Mouse (Mus musculus) midbrain, embryonic 14.5 days (tissue): ENCODE data around the gene Wdr35. TPM values are rescaled to one million over a fixed set of nuclear protein-coding genes. Genes with fewer than 3 reads are reported as not detected.
"Not testable (repeated sequence)": the region's sequence is repeated elsewhere in the genome, so short reads cannot be mapped to it uniquely, and the experiment has no call there.

Experiments
- ATAC-seq: fragments of 200-750 bp; cut with Nextera tagmentation; 2 replicates; pipeline ENCODE4 v1.8.0; 2017; ENCODE audit warnings: moderate number of reproducible peaks, moderate library complexity; ENCODE audit not compliant: low FRiP score, low TSS enrichment
- DNase-seq: peaks from one replicate; pipeline ENCODE4 v3.0.0-alpha.2; 2015
- H3K27ac ChIP-seq: fragments of 300-500 bp; sonication (generic); replicated peaks from 2 replicates; pipeline ENCODE4 v1.5.1; 2014; ENCODE audit warnings: mild to moderate bottlenecking, low read depth, low read length, moderate library complexity
- H3K27me3 ChIP-seq: fragments of 300-500 bp; sonication (generic); 2 replicates; pipeline ENCODE4 v1.6.1; 2014; ENCODE audit warnings: low read length, control low read depth, mixed read lengths; ENCODE audit not compliant: control insufficient read depth, insufficient read depth
- H3K36me3 ChIP-seq: fragments of 300-500 bp; sonication (generic); 2 replicates; pipeline ENCODE4 v1.6.1; 2014; ENCODE audit warnings: low read length, control low read depth; ENCODE audit not compliant: control insufficient read depth, insufficient read depth
- H3K4me1 ChIP-seq: fragments of 300-500 bp; sonication (generic); 2 replicates; pipeline ENCODE4 v1.6.1; 2014; ENCODE audit warnings: mild to moderate bottlenecking, antibody characterized with exemption, low read length, control low read depth; ENCODE audit not compliant: control insufficient read depth, insufficient read depth
- H3K4me2 ChIP-seq: fragments of 300-500 bp; sonication (generic); 2 replicates; pipeline ENCODE4 v1.6.1; 2014; ENCODE audit warnings: mild to moderate bottlenecking, low read length, moderate library complexity
- H3K4me3 ChIP-seq: fragments of 300-500 bp; sonication (generic); replicated peaks from 2 replicates; pipeline ENCODE4 v1.5.1; 2014; ENCODE audit warnings: low read depth, low read length
- H3K9ac ChIP-seq: fragments of 300-500 bp; sonication (generic); replicated peaks from 2 replicates; pipeline ENCODE4 v1.6.1; 2014; ENCODE audit warnings: mild to moderate bottlenecking, low read length, moderate library complexity
- H3K9me3 ChIP-seq: fragments of 300-500 bp; sonication (generic); 2 replicates; pipeline ENCODE4 v1.6.1; 2016; ENCODE audit warnings: low read length, control low read depth, mixed read lengths; ENCODE audit not compliant: control insufficient read depth
- WGBS: fragments of 180-500 bp; shearing (Covaris S2); extraction: QIAGEN DNeasy Blood & Tissue Kit; methylation state at CpG from one replicate; pipeline ENCODE4 v1.1.7; 2014; 5-methylcytosine and 5-hydroxymethylcytosine counted together
- polyA plus RNA-seq: library from polyadenylated mRNA; unstranded; fragments of >200 nt; fragmentation: Nextera tagmentation; extraction: Ambion mirVana; gene quantifications from 2 replicates; pipeline ENCODE4 v1.2.1, GENCODE M21; 2014

Wdr35 gene
- 15.2 and 22.2 TPM in 2 replicates for polyA plus RNA-seq

- ATAC-seq (peak; percentile 96), DNase-seq (peak; percentile 97)
- H3K9me3 ChIP-seq, result no peaks in the 10 kb centered on the region
- 0 out of 2 replicates have a peak, but pooled peaks cover 7% of the 10 kb centered on the region for H3K4me1 ChIP-seq
- H3K9ac ChIP-seq, result peak within 1 kb of the TSS; percentile 57
- peak within 1 kb of the TSS; percentile 82 for H3K27ac ChIP-seq
- no peaks in the 10 kb centered on the region for H3K27me3 ChIP-seq
- peaks cover 8% of the 10 kb centered on the region for H3K36me3 ChIP-seq
- H3K4me3 ChIP-seq, result peak within 1 kb of the TSS; percentile 69
- under 1% methylated on average over 45 of the region's 45 CpGs for WGBS
- H3K4me2 ChIP-seq, result peak within 1 kb of the TSS; percentile 82
Observed at GRCm38 (mm10) chr12:8973820-8974465, at the start of gene Wdr35. Gene Wdr35 (plus strand): TSS chr12:8973892.

GRCm38 (mm10) chr12:8927652-8928051 lies 46.0 kb upstream of the Wdr35 start:
- DNase-seq (no peak), ATAC-seq (no peak)
- Histone ChIP-seq H3K9me3 (no peaks in the 10 kb centered on the region), H3K4me3 (no peak overlapping the region), H3K27me3 (no peaks in the 10 kb centered on the region), H3K4me1 (peaks cover 22% of the 10 kb centered on the region), H3K27ac (no peak overlapping the region), H3K36me3 (peaks cover 12% of the 10 kb centered on the region; the same call in 1 of the 2 replicates), H3K4me2 (no peak overlapping the region), H3K9ac (no peak overlapping the region)
- WGBS, result 94% methylated on average over 3 of the region's 3 CpGs

GRCm38 (mm10) chr12:8928766-8929165 lies 44.9 kb upstream of the Wdr35 start:
- Histone ChIP-seq H3K9ac (no peak overlapping the region), H3K4me3 (no peak overlapping the region), H3K9me3 (no peaks in the 10 kb centered on the region), H3K4me2 (no peak overlapping the region), H3K27me3 (no peaks in the 10 kb centered on the region), H3K27ac (no peak overlapping the region), H3K4me1 (peaks cover 11% of the 10 kb centered on the region; the same call in 1 of the 2 replicates), H3K36me3 (peaks cover 22% of the 10 kb centered on the region)
- ATAC-seq (no peak), DNase-seq (no peak)
- WGBS, result 92% methylated on average over 4 of the region's 4 CpGs

GRCm38 (mm10) chr12:8931083-8931482 lies 42.6 kb upstream of the Wdr35 start:
- ATAC-seq (no peak), DNase-seq (no peak)
- H3K4me1 ChIP-seq, result no peaks in the 10 kb centered on the region
- no peak overlapping the region for H3K9ac ChIP-seq
- no peaks in the 10 kb centered on the region for H3K27me3 ChIP-seq
- no peak overlapping the region for H3K4me3 ChIP-seq
- peaks cover 39% of the 10 kb centered on the region for H3K36me3 ChIP-seq
- no peak overlapping the region for H3K4me2 ChIP-seq
- no peak overlapping the region for H3K27ac ChIP-seq
- 83% methylated on average over 4 of the region's 4 CpGs for WGBS
- no peaks in the 10 kb centered on the region for H3K9me3 ChIP-seq

GRCm38 (mm10) chr12:8935349-8935748 lies 38.3 kb upstream of the Wdr35 start:
- no peak overlapping the region for H3K9ac ChIP-seq
- H3K36me3 ChIP-seq, result peaks cover 68% of the 10 kb centered on the region
- WGBS, result 90% methylated on average over 5 of the region's 5 CpGs

GRCm38 (mm10) chr12:8936210-8936609 lies 37.5 kb upstream of the Wdr35 start:
- ATAC-seq, H3K4me3 ChIP-seq, H3K9ac ChIP-seq, H3K4me1 ChIP-seq, H3K27ac ChIP-seq, H3K4me2 ChIP-seq, H3K27me3 ChIP-seq, H3K9me3 ChIP-seq, DNase-seq: not testable (repeated sequence)
- WGBS, result 77% methylated on average over 4 of the region's 4 CpGs
- H3K36me3 ChIP-seq, result peaks cover 68% of the 10 kb centered on the region

More at GRCm38 (mm10) chr12:8935349-8935748, 38.3 kb upstream of the Wdr35 start:
- Histone ChIP-seq H3K4me3 (no peak overlapping the region), H3K27ac (no peak overlapping the region), H3K4me2 (no peak overlapping the region), H3K9me3 (no peaks in the 10 kb centered on the region), H3K27me3 (no peaks in the 10 kb centered on the region), H3K4me1 (no peaks in the 10 kb centered on the region)
- DNase-seq (no peak), ATAC-seq (no peak)

- peaks cover 50% of the 10 kb centered on the region for H3K36me3 ChIP-seq
- no peaks in the 10 kb centered on the region for H3K27me3 ChIP-seq
- no peak overlapping the region for H3K4me3 ChIP-seq
- WGBS, result 90% methylated on average over 4 of the region's 4 CpGs
- H3K4me2 ChIP-seq, result no peak overlapping the region
- no peak overlapping the region for H3K27ac ChIP-seq
- H3K4me1 ChIP-seq, result no peaks in the 10 kb centered on the region
- H3K9me3 ChIP-seq, result no peaks in the 10 kb centered on the region
- no peak for DNase-seq
- no peak overlapping the region for H3K9ac ChIP-seq
- ATAC-seq, result no peak
Observed at GRCm38 (mm10) chr12:8939490-8939889, 34.2 kb upstream of the Wdr35 start.

GRCm38 (mm10) chr12:8940011-8941005 lies 33.4 kb upstream of the Wdr35 start:
- DNase-seq, result no peak

More at GRCm38 (mm10) chr12:8940011-8941005, 33.4 kb upstream of the Wdr35 start:
- Histone ChIP-seq H3K27ac (no peak overlapping the region), H3K4me2 (no peak overlapping the region), H3K9ac (no peak overlapping the region), H3K9me3 (no peaks in the 10 kb centered on the region), H3K4me1 (no peaks in the 10 kb centered on the region), H3K27me3 (no peaks in the 10 kb centered on the region), H3K4me3 (no peak overlapping the region), H3K36me3 (peaks cover 42% of the 10 kb centered on the region)
- 71% methylated on average over 12 of the region's 12 CpGs for WGBS
- no peak for ATAC-seq
